Mouse (Mus musculus) kidney, adult 2 months (tissue): ENCODE results near the gene Orc6. TPM values are rescaled to one million over a fixed set of nuclear protein-coding genes. Genes with fewer than 3 reads are reported as not detected.
A peak's percentile ranks its signal among the peaks of the same experiment; 100 is the strongest.

ENCODE experiments used
- DNase-seq: peaks from one replicate; pipeline ENCODE4 v3.0.0; 2021
- H3K27ac ChIP-seq: fragments of 200-500 bp; 2 replicates; pipeline ENCODE4 v1.5.1; 2012; ENCODE audit warnings: low read depth, low read length, control low read depth, inconsistent platforms; ENCODE audit not compliant: insufficient read depth
- H3K27me3 ChIP-seq: fragments of 200-500 bp; replicated peaks from 2 replicates; pipeline ENCODE4 v1.6.1; 2012; ENCODE audit warnings: mild to moderate bottlenecking, moderate library complexity, low read length, inconsistent platforms; ENCODE audit not compliant: control insufficient read depth, insufficient read depth
- H3K36me3 ChIP-seq: fragments of 200-500 bp; 2 replicates; pipeline ENCODE4 v1.6.1; 2012; ENCODE audit warnings: mild to moderate bottlenecking, moderate library complexity, low read length, inconsistent platforms; ENCODE audit not compliant: control insufficient read depth, insufficient read depth
- H3K4me1 ChIP-seq: fragments of 200-500 bp; 2 replicates; pipeline ENCODE4 v1.6.1; 2011; ENCODE audit warnings: low read length; ENCODE audit not compliant: control insufficient read depth, insufficient read depth
- H3K4me3 ChIP-seq: fragments of 200-500 bp; 2 replicates; pipeline ENCODE4 v1.5.1; 2011; ENCODE audit warnings: mild to moderate bottlenecking, low read depth, low read length, control low read depth; ENCODE audit not compliant: insufficient read depth
- CTCF ChIP-seq: fragments of 200-500 bp; conservative IDR thresholded peaks from 2 replicates; pipeline ENCODE4 v1.5.1; 2011; ENCODE audit warnings: low read depth, mild to moderate bottlenecking, control low read depth, low read length, moderate library complexity, mixed read lengths; ENCODE audit not compliant: insufficient read depth, insufficient read length
- POLR2A ChIP-seq: fragments of 200-500 bp; IDR thresholded peaks from one replicate; pipeline ENCODE4 v1.6.1; 2011; ENCODE audit warnings: low read depth, low read length, control low read depth
- WGBS: fragments of 180-500 bp; shearing (Covaris S2); methylation state at CpG from one replicate; pipeline ENCODE4 v1.1.7; 2018; 5-methylcytosine and 5-hydroxymethylcytosine counted together
- polyA plus RNA-seq: library from polyadenylated mRNA; depleted of rRNA; stranded (reverse); fragments of >200 nt; gene quantifications from 2 replicates; pipeline ENCODE4 v1.2.3, GENCODE M21; 2012; rRNA removed

The Orc6 gene
- 6.9 and 9.9 TPM in 2 replicates for polyA plus RNA-seq

GRCm38 (mm10) chr8:85299434-85300077, at the start of gene Orc6, which contains the start of gene Vps35:
Gene Orc6 (plus strand): TSS chr8:85299632.
Gene Vps35 (minus strand): TSS chr8:85299802.
- no peaks in the 10 kb centered on the region for H3K27me3 ChIP-seq
- H3K36me3 ChIP-seq, result no peaks in the 10 kb centered on the region
- H3K4me3 ChIP-seq, result peak within 1 kb of the TSS; percentile 71
- TF ChIP-seq POLR2A (peak; percentile 34), CTCF (no peak)
- 1% methylated on average over 63 of the region's 63 CpGs for WGBS
- peak; percentile 98 for DNase-seq
- H3K27ac ChIP-seq, result peak within 1 kb of the TSS; percentile 95
- peaks cover 7% of the 10 kb centered on the region; the same call in 1 of the 2 replicates for H3K4me1 ChIP-seq

GRCm38 (mm10) chr8:85286846-85287245, 12.6 kb upstream of the Orc6 start:
- Histone ChIP-seq H3K27ac (no peak overlapping the region), H3K4me3 (no peak overlapping the region), H3K27me3 (no peaks in the 10 kb centered on the region), H3K4me1 (no peaks in the 10 kb centered on the region), H3K36me3 (peaks cover 7% of the 10 kb centered on the region)
- 93% methylated on average over 1 of the region's 1 CpGs for WGBS
- no peak for DNase-seq
- no peak for TF ChIP-seq POLR2A
- no peak for TF ChIP-seq CTCF

GRCm38 (mm10) chr8:85298600-85299433, 615 bp upstream of the Orc6 start:
- H3K4me1 ChIP-seq, result peaks cover 7% of the 10 kb centered on the region; the same call in 1 of the 2 replicates
- TF ChIP-seq POLR2A (no peak), CTCF (no peak)
- under 1% methylated on average over 53 of the region's 53 CpGs for WGBS
- no peaks in the 10 kb centered on the region for H3K36me3 ChIP-seq
- peak overlapping the region; percentile 71 for H3K4me3 ChIP-seq
- H3K27ac ChIP-seq, result peak overlapping the region; percentile 53; the same call in 1 of the 2 replicates
- no peaks in the 10 kb centered on the region for H3K27me3 ChIP-seq
- DNase-seq, result peak; percentile 12

- Histone ChIP-seq H3K27ac (no peak overlapping the region), H3K4me3 (no peak overlapping the region), H3K4me1 (peaks cover 7% of the 10 kb centered on the region; the same call in 1 of the 2 replicates), H3K27me3 (no peaks in the 10 kb centered on the region), H3K36me3 (peaks cover 2% of the 10 kb centered on the region; the same call in 1 of the 2 replicates)
- DNase-seq, result no peak
- WGBS, result 43% methylated on average over 1 of the region's 1 CpGs
- TF ChIP-seq CTCF (no peak), POLR2A (no peak)
Measured at GRCm38 (mm10) chr8:85301941-85302340, 2.5 kb downstream of the Orc6 start.

- Histone ChIP-seq H3K4me3 (no peak overlapping the region), H3K36me3 (peaks cover 2% of the 10 kb centered on the region; the same call in 1 of the 2 replicates), H3K27ac (no peak overlapping the region), H3K4me1 (peaks cover 7% of the 10 kb centered on the region; the same call in 1 of the 2 replicates), H3K27me3 (no peaks in the 10 kb centered on the region)
- no peak for TF ChIP-seq CTCF
- TF ChIP-seq POLR2A, result no peak
- WGBS, result 85% methylated on average over 3 of the region's 3 CpGs
- no peak for DNase-seq
Measured at GRCm38 (mm10) chr8:85302931-85303330, 3.5 kb downstream of the Orc6 start.

- Histone ChIP-seq H3K4me3 (no peak overlapping the region), H3K4me1 (peaks cover 7% of the 10 kb centered on the region; the same call in 1 of the 2 replicates), H3K27ac (no peak overlapping the region), H3K36me3 (peaks cover 4% of the 10 kb centered on the region; the same call in 1 of the 2 replicates), H3K27me3 (no peaks in the 10 kb centered on the region)
- no peak for DNase-seq
- 82% methylated on average over 5 of the region's 5 CpGs for WGBS
- TF ChIP-seq POLR2A (no peak), CTCF (no peak)
Measured at GRCm38 (mm10) chr8:85303531-85303930, 4.1 kb downstream of the Orc6 start.

GRCm38 (mm10) chr8:85308564-85308963, 9.1 kb downstream of the Orc6 start:
- H3K4me3 ChIP-seq, result no peak overlapping the region
- no peak for DNase-seq
- no peak overlapping the region for H3K27ac ChIP-seq
- no peaks in the 10 kb centered on the region for H3K4me1 ChIP-seq
- WGBS, result 89% methylated on average over 2 of the region's 2 CpGs
- no peaks in the 10 kb centered on the region for H3K27me3 ChIP-seq
- peaks cover 4% of the 10 kb centered on the region; the same call in 1 of the 2 replicates for H3K36me3 ChIP-seq
- TF ChIP-seq CTCF, result no peak
- TF ChIP-seq POLR2A, result no peak
